25 mouse cellular contexts compared by ENCODE assay signal in the genomic region with DNA sequence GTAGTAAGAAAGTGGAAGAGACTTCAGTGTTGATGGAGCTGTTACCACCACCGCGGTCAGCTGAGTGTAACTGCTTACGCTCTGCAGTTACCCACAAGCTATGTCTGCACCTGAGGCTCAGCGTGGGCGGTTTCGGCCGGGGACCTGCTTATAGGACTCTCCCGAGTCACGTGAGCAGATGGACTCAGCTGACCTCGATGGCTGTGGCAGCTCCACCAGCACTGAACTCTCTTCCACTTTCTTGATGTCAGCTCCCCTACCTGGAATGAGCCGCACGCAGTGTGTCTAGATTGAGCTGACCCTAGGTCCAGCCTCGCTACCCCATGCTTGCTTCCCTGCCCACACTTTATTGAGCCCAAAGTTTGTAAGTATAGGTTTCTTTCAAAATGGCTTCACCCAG.
"Had no signal": no experiment of that assay in that cellular context is flagged by ENCODE, and none has a peak within 500 bp of the region (broad histone marks: within the 10 kb centered on the region; RNA-seq: fewer than 3 reads in every experiment).

No protein-coding gene starts in this region.

- H3K9me3 ChIP-seq: heart, embryonic 15.5 days; hindbrain, embryonic 15.5 days; kidney, embryonic 15.5 days; liver, embryonic 13.5 days; liver, embryonic 15.5 days had no signal

- H3K9ac ChIP-seq: heart, embryonic 13.5 days; heart, embryonic 15.5 days; hindbrain, embryonic 12.5 days; hindbrain, embryonic 15.5 days; kidney, embryonic 15.5 days; limb, embryonic 12.5 days; liver, embryonic 13.5 days; liver, embryonic 15.5 days had no signal

- H3K4me2 ChIP-seq: heart, embryonic 13.5 days; heart, embryonic 15.5 days; hindbrain, embryonic 12.5 days; hindbrain, embryonic 15.5 days; kidney, embryonic 15.5 days; limb, embryonic 12.5 days; liver, embryonic 11.5 days; liver, embryonic 13.5 days; liver, embryonic 15.5 days had no signal

- H3K4me3 ChIP-seq: heart, adult 2 months; heart, embryonic 13.5 days; heart, embryonic 15.5 days; hindbrain, embryonic 10.5 days; hindbrain, embryonic 12.5 days; hindbrain, embryonic 15.5 days; kidney, embryonic 15.5 days; limb, embryonic 12.5 days; liver, embryonic 13.5 days; liver, embryonic 15.5 days had no signal

- ATAC-seq: hindbrain, postnatal 0 days; intestine, embryonic 16.5 days had no signal

- H3K4me1 ChIP-seq: hindbrain, embryonic 15.5 days; liver, embryonic 13.5 days; liver, embryonic 15.5 days had no signal

- H3K27ac ChIP-seq: heart, adult 2 months; heart, embryonic 13.5 days; heart, embryonic 15.5 days; hindbrain, embryonic 10.5 days; hindbrain, embryonic 12.5 days; hindbrain, embryonic 15.5 days; hindbrain, postnatal 0 days; kidney, embryonic 15.5 days; kidney, postnatal 0 days; limb, embryonic 12.5 days; liver, embryonic 13.5 days; liver, embryonic 15.5 days had no signal

- H3K36me3 ChIP-seq: heart, embryonic 13.5 days; heart, embryonic 15.5 days; hindbrain, embryonic 10.5 days; hindbrain, embryonic 12.5 days; hindbrain, embryonic 15.5 days; kidney, embryonic 15.5 days; limb, embryonic 12.5 days; liver, embryonic 13.5 days; liver, embryonic 15.5 days had no signal

- DNase-seq: gastrocnemius, postnatal 10 days; gastrocnemius, postnatal 25 days; heart, adult 2 months; heart, postnatal 4 days; kidney, adult 11 months; kidney, adult 9 months; kidney, postnatal 14 days; kidney, postnatal 36 days; layer of hippocampus, adult 9-11 months; layer of hippocampus, postnatal 36 days; left cerebral cortex, postnatal 4 days; liver; liver, embryonic 13.5 days had no signal

- H3K27me3 ChIP-seq: heart, embryonic 13.5 days; heart, embryonic 15.5 days; hindbrain, embryonic 12.5 days; hindbrain, embryonic 15.5 days; kidney, embryonic 15.5 days; limb, embryonic 12.5 days; liver, embryonic 13.5 days; liver, embryonic 15.5 days had no signal
